Mouse (Mus musculus) CH12.LX (cell line): ENCODE measurements at regions not wholly inside any gene's neighbourhood (a gene's known extent, or its start where the extent isn't known, plus 50 kb on each side); places are given as distances from the start of the nearest gene placed in this dataset.

Source experiments
- DNase-seq: peaks from one replicate; pipeline ENCODE4 v3.0.0-alpha.2; 2013; ENCODE audit errors: extremely low read depth
- H3K27ac ChIP-seq: 2 replicates; pipeline ENCODE4 v1.5.1; 2012; ENCODE audit warnings: low read depth, mild to moderate bottlenecking, control low read depth, moderate library complexity; ENCODE audit not compliant: insufficient read depth
- H3K27me3 ChIP-seq: replicated peaks from 2 replicates; pipeline ENCODE3; 2012; ENCODE audit warnings: inconsistent platforms
- H3K36me3 ChIP-seq, 2 experiments: replicated peaks in 1 of 2; 2 replicates each; pipeline versions ENCODE3 to v1.6.1; 2012; ENCODE audit warnings: inconsistent platforms in 1 of 2, low read length in 1 of 2, mild to moderate bottlenecking in 1 of 2, mixed read lengths in 1 of 2, moderate library complexity in 1 of 2; ENCODE audit not compliant: control insufficient read depth in 1 of 2, insufficient read depth in 1 of 2
- H3K4me1 ChIP-seq, 2 experiments: 2 replicates each; pipeline ENCODE4 v1.6.1; 2012; ENCODE audit warnings: inconsistent platforms in 1 of 2, moderate library complexity in 1 of 2; ENCODE audit not compliant: insufficient read depth in 2 of 2, control insufficient read depth in 1 of 2
- H3K4me2 ChIP-seq: 2 replicates; pipeline ENCODE4 v1.6.1; 2012; ENCODE audit warnings: low read depth, mild to moderate bottlenecking, control low read depth; ENCODE audit not compliant: poor library complexity, insufficient read depth, severe bottlenecking
- H3K4me3 ChIP-seq, 3 experiments: fragments of 150-350 bp in 1 of 3; sonication (generic) in 1 of 3; replicated peaks in 1 of 3; 2 replicates each; pipeline versions ENCODE3 to v1.5.1; 2011 to 2012; ENCODE audit warnings: low read depth in 2 of 3, low read length in 2 of 3, mild to moderate bottlenecking in 2 of 3, moderate library complexity in 2 of 3, control low read depth in 1 of 3, improper control_type of control experiment in 1 of 3, inconsistent platforms in 1 of 3, mixed read lengths in 1 of 3; ENCODE audit not compliant: poor library complexity in 1 of 3
- H3K79me2 ChIP-seq: replicated peaks from 2 replicates; pipeline ENCODE4 v1.6.1; 2012; ENCODE audit warnings: mild to moderate bottlenecking, moderate library complexity; ENCODE audit not compliant: control insufficient read depth, poor library complexity, insufficient read depth, severe bottlenecking; ENCODE audit errors: extremely low read depth
- H3K9ac ChIP-seq: 2 replicates; pipeline ENCODE4 v1.6.1; 2012; ENCODE audit warnings: low read depth, mild to moderate bottlenecking, control low read depth, moderate library complexity; ENCODE audit not compliant: insufficient read depth
- H3K9me3 ChIP-seq: replicated peaks from 2 replicates; pipeline ENCODE3; 2012; ENCODE audit warnings: low read length, inconsistent platforms, mixed read lengths
- BHLHE40 ChIP-seq: IDR thresholded peaks from 2 replicates; pipeline ENCODE4 v1.6.1; 2011; ENCODE audit warnings: mild to moderate bottlenecking, low read depth, low read length, improper control_type of control experiment
- CHD2 ChIP-seq: IDR thresholded peaks from 2 replicates; pipeline ENCODE4 v1.6.1; 2011; ENCODE audit warnings: low read length, improper control_type of control experiment
- CTCF ChIP-seq, 2 experiments: IDR thresholded peaks in 1 of 2; conservative IDR thresholded peaks in 1 of 2; 2 replicates each; pipeline ENCODE4 v1.5.1; 2011 to 2012; ENCODE audit warnings: low read depth in 2 of 2, low read length in 2 of 2, improper control_type of control experiment in 1 of 2, inconsistent platforms in 1 of 2, mild to moderate bottlenecking in 1 of 2, moderate library complexity in 1 of 2
- E2F4 ChIP-seq: IDR thresholded peaks from 2 replicates; pipeline ENCODE4 v1.6.1; 2011; ENCODE audit warnings: low read depth, low read length, improper control_type of control experiment; ENCODE audit not compliant: insufficient replicate concordance
- EP300 ChIP-seq: IDR thresholded peaks from 2 replicates; pipeline ENCODE4 v1.6.1; 2011; ENCODE audit warnings: low read length, improper control_type of control experiment
- ETS1 ChIP-seq: conservative IDR thresholded peaks from 2 replicates; pipeline ENCODE4 v1.6.1; 2012; ENCODE audit warnings: low read depth, mild to moderate bottlenecking, inconsistent platforms, low read length, improper control_type of control experiment, moderate library complexity
- GABPA ChIP-seq: IDR thresholded peaks from 2 replicates; pipeline ENCODE4 v1.6.1; 2012; ENCODE audit warnings: low read depth, low read length, improper control_type of control experiment, inconsistent platforms; ENCODE audit not compliant: insufficient replicate concordance
- HCFC1 ChIP-seq: IDR thresholded peaks from 2 replicates; pipeline ENCODE4 v1.6.1; 2012; ENCODE audit warnings: low read depth, mild to moderate bottlenecking, inconsistent platforms, low read length, improper control_type of control experiment
- JUND ChIP-seq: conservative IDR thresholded peaks from 2 replicates; pipeline ENCODE4 v1.6.1; 2011; ENCODE audit warnings: low read depth, low read length, improper control_type of control experiment
- KAT2A ChIP-seq: IDR thresholded peaks from 2 replicates; pipeline ENCODE4 v1.6.1; 2012; ENCODE audit warnings: low read length, improper control_type of control experiment, inconsistent platforms; ENCODE audit not compliant: insufficient replicate concordance
- NELFE ChIP-seq: IDR thresholded peaks from 2 replicates; pipeline ENCODE4 v1.6.1; 2011; ENCODE audit warnings: low read depth, low read length, improper control_type of control experiment
- POLR2AphosphoS2 ChIP-seq: IDR thresholded peaks from 2 replicates; pipeline ENCODE4 v1.6.1; 2011; ENCODE audit warnings: low read depth, low read length, improper control_type of control experiment
- SIN3A ChIP-seq: IDR thresholded peaks from 2 replicates; pipeline ENCODE4 v1.6.1; 2012; ENCODE audit warnings: low read length, improper control_type of control experiment, inconsistent platforms
- SMC3 ChIP-seq: IDR thresholded peaks from 2 replicates; pipeline ENCODE4 v1.6.1; 2011; ENCODE audit warnings: low read depth, low read length, improper control_type of control experiment
- TCF12 ChIP-seq: IDR thresholded peaks from 2 replicates; pipeline ENCODE4 v1.6.1; 2014; ENCODE audit warnings: low read depth, mild to moderate bottlenecking, inconsistent platforms, low read length, improper control_type of control experiment
- USF1 ChIP-seq: IDR thresholded peaks from 2 replicates; pipeline ENCODE4 v1.6.1; 2014; ENCODE audit warnings: low read depth, mild to moderate bottlenecking, inconsistent platforms, low read length, improper control_type of control experiment
- ZKSCAN1 ChIP-seq: IDR thresholded peaks from 2 replicates; pipeline ENCODE4 v1.6.1; 2012; ENCODE audit warnings: low read depth, inconsistent platforms, low read length, improper control_type of control experiment, borderline replicate concordance
- ZMIZ1 ChIP-seq: IDR thresholded peaks from 2 replicates; pipeline ENCODE4 v1.6.1; 2012; ENCODE audit warnings: low read depth, mild to moderate bottlenecking, inconsistent platforms, low read length, improper control_type of control experiment
- ZNF384 ChIP-seq: IDR thresholded peaks from 2 replicates; pipeline ENCODE4 v1.6.1; 2012; ENCODE audit warnings: low read depth, low read length, improper control_type of control experiment, inconsistent platforms
- dilution Hi-C: fragments of 300-500 bp; cut with MboI; formaldehyde crosslinking; loops from 2 replicates; pipeline ENCODE4 v1.14.3; 2020; ENCODE audit warnings: low sequenced_read_pairs; ENCODE audit not compliant: extremely low pct_unique_long_range_greater_than_20kb, extremely low pct_ligation_motif_present
- in situ Hi-C: fragments of 300-500 bp; cut with MboI; formaldehyde crosslinking; loops from 3 replicates; pipeline ENCODE4 v1.14.3; 2019; ENCODE audit warnings: low sequenced_read_pairs, low pct_ligation_motif_present, low pct_unique_long_range_greater_than_20kb, mixed read lengths

DNA sequence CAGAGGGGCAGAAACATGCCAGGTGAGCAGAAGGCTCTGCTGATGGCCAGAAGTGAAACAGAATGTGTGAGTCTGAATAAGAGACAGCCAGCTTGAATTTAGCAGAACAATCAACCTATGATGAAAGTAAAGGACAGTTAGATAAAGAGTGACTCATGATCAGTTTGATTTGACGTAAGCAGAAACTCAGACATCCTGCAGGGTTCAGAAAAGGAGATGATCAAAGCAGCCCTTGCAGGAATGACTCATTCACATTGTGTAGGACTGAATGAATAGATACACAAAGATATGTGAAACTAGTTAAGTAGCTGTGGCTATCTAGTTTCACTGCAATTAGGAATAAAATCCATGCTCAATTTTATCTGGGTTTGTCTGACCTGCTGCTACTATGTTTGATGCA lies 301.2 kb upstream of the Gm11114 start:
- H3K9ac ChIP-seq = no peak overlapping the region
- TF ChIP-seq BHLHE40 (no peak), POLR2AphosphoS2 (no peak), CHD2 (no peak), NELFE (no peak), HCFC1 (no peak), GABPA (no peak), ZMIZ1 (no peak), SIN3A (no peak), CTCF (conservative IDR thresholded peaks at IDR 0.05 in 1 of 2, IDR thresholded peaks at IDR 0.05 in 1 of 2; ENCODE audit: low read depth in 2 of 2, low read length in 2 of 2) (no peak), SMC3 (no peak), ZKSCAN1 (no peak), EP300 (no peak), USF1 (no peak), JUND (no peak)
- no peaks in the 10 kb centered on the region for H3K79me2 ChIP-seq
- no peak overlapping the region for H3K4me3 ChIP-seq
- H3K27me3 ChIP-seq = no peaks in the 10 kb centered on the region
- no peak overlapping the region for H3K4me2 ChIP-seq
- dilution Hi-C loops (no loop called here), in situ Hi-C loops (no loop called here)
- no peaks in the 10 kb centered on the region for H3K4me1 ChIP-seq
- no peaks in the 10 kb centered on the region for H3K36me3 ChIP-seq
- H3K9me3 ChIP-seq = no peaks in the 10 kb centered on the region
- no peak overlapping the region for H3K27ac ChIP-seq
- no peak for DNase-seq

DNA sequence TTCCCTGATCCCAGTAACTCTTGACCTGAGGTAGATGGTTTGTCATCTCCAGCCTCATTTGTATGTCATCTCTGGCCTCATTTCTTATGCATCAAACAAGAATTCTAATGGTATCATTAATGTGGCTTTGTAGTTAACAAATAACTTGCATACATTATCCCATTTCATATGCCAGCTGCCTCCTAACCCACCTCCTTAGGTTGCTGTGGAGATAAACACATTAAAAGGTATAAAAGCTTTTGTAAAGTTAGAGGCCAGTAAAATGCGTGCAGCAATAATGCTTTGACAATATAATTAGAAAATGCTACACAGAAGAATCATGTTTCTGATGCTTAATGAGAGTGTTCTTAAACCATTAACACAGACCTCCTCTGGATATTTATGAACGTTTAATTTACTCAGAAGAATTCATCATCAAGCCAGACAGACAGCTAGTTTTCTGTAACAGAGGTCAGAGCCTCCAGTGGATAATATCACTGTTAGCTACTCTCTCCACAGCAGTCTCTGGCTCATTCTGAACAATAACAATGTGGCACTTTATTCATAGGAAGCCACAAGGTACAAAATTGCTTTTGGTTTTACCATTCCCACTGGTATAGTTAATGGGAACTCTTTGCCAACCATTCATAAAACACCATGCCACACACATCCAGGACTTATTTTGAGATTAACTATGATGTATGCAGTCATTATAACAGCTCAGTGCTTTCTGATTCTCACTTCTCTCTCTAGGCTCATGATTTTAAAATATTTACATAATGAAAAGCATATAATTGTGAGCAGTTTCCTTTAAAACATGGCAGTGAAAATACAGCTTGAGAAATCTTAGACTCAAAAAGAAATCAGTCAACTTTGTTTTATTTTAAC lies 264.2 kb upstream of the Gm11114 start:
- Histone ChIP-seq H3K79me2 (no peaks in the 10 kb centered on the region), H3K9me3 (no peaks in the 10 kb centered on the region), H3K27me3 (no peaks in the 10 kb centered on the region), H3K36me3 (no peaks in the 10 kb centered on the region), H3K9ac (no peak overlapping the region), H3K27ac (no peak overlapping the region), H3K4me1 (no peaks in the 10 kb centered on the region; a peak in 1 of 4 replicates), H3K4me3 (no peak overlapping the region), H3K4me2 (no peak overlapping the region)
- dilution Hi-C loops (no loop called here), in situ Hi-C loops (no loop called here)
- no peak for DNase-seq
- TF ChIP-seq HCFC1 (no peak), GABPA (no peak), TCF12 (no peak), ETS1 (no peak), E2F4 (no peak), ZNF384 (no peak), KAT2A (no peak)
